Mouse (Mus musculus): ENCODE measurements around the gene Ndrg3. TPM values are rescaled to one million over a fixed set of nuclear protein-coding genes. Genes with fewer than 3 reads are reported as not detected.

Gene Ndrg3
- polyA plus RNA-seq, 1 experiment from 2014 or later = 57.9 TPM

DNA sequence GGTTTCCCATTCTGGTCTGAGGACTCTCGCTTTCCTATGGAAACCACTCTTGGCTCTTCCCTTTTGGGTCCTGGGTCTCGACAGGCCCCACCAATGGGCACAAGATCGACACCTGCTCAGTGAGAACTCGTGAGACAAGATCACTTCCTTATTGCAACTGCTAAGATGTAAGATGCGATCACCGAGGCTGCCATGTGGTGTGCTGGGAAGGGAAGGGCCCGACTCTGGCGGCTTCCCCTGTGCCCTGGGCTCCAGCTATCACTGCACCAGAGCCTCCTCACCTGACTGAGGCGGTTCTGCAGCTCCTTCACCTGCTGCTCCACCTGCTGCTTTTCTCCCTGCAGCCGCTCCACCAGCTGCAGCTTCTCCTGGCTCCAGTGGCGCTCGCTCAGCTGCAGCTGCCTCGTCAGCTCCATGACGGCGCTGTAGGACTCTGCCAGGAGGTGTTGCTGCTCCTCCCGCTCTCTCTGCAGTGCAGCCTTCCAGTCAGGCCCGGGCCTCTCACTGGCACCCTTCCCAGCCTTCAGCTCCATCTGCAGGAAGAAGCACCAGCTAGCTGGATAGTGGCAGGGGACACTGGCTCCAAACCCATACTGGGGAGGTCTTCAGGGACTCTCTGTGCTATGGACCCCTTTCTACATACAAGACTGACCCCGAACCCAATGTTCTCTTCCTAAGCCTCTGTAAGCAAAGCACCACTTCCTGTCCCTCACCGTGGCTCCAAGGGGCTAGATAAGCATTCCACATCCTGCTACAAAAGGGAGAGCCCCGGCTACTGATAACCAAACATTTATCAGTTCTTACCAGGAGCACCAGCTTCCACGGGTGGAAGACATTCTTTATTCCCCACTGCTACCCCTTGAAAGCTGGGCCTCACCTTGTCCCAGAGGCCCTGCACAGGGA lies 35.5 kb upstream of the Ndrg3 start:
- H3K27me3 ChIP-seq (ENCODE audit: insufficient read depth, low read length) = no peaks in the 10 kb centered on the region
- ATAC-seq (ENCODE audit: low FRiP score, low TSS enrichment) = no peak

DNA sequence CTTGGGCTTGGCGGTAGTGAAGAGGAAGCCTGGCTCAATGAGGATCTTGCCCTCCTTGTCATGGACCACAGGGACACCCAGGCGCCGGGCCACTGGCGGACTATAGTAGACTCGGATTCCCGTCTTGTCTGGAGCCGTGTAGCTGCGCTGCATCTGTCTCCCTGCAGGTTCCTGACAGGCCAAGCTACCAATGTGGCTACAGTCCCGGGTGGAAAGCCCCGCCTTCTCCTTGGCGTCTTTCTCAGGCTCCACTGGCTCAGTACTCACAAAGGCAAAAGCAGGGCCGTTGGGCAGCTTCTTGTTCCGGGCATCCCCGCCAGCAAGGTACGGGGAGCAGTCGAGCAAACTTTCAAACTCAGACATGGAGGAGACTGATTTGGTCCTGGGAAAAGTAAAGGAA lies 29.3 kb upstream of the Ndrg3 start:
- no peak overlapping the region for H3K9ac ChIP-seq (replicated peaks; ENCODE audit: low read length)
- H3K4me1 ChIP-seq (ENCODE audit: insufficient read depth, low read length) = no peaks in the 10 kb centered on the region
- H3K4me2 ChIP-seq (replicated peaks; ENCODE audit: low read depth, low read length) = no peak overlapping the region
- WGBS = 88% methylated on average over 16 of the region's 16 CpGs
- H3K27ac ChIP-seq (ENCODE audit: low read length) = no peak overlapping the region
- H3K36me3 ChIP-seq (ENCODE audit: insufficient read depth, low read length) = peaks cover 92% of the 10 kb centered on the region
- no peaks in the 10 kb centered on the region for H3K27me3 ChIP-seq (ENCODE audit: insufficient read depth, low read length)
- no peak overlapping the region for H3K4me3 ChIP-seq (ENCODE audit: low read length)
- H3K9me3 ChIP-seq (ENCODE audit: low read length) = peaks cover 12% of the 10 kb centered on the region
- ATAC-seq (ENCODE audit: low FRiP score, low TSS enrichment) = no peak

More for the DNA sequence above, 35.5 kb upstream of the Ndrg3 start:
- H3K4me2 ChIP-seq (replicated peaks; ENCODE audit: low read depth, low read length) = no peak overlapping the region
- H3K27ac ChIP-seq (ENCODE audit: low read length) = no peak overlapping the region
- no peaks in the 10 kb centered on the region for H3K4me1 ChIP-seq (ENCODE audit: insufficient read depth, low read length)
- H3K9ac ChIP-seq (replicated peaks; ENCODE audit: low read length) = no peak overlapping the region
- peaks cover 15% of the 10 kb centered on the region for H3K9me3 ChIP-seq (ENCODE audit: low read length)
- no peak overlapping the region for H3K4me3 ChIP-seq (ENCODE audit: low read length)
- peaks cover 92% of the 10 kb centered on the region for H3K36me3 ChIP-seq (ENCODE audit: insufficient read depth, low read length)
- 90% methylated on average over 21 of the region's 21 CpGs for WGBS

DNA sequence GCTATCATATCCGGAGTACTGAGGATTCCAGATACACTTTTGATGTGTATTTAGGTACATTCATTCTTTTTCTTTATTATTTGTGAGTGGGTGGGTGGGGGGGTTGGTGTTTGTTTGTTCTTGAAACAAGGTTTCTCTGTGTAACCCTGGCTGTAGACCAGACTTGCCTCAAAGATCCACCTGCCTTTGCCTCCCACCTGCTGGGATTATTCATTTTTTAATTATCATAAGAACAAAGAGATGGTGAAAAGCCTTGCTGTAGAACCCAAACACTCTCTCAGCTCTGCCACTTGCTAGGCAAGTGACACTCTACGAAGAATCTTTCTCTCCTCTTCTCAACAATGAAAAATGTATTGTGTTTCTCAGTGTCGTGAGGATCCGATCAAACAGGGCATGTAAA lies 27.4 kb upstream of the Ndrg3 start:
- Histone ChIP-seq H3K4me3 (ENCODE audit: low read length) (no peak overlapping the region), H3K4me2 (replicated peaks; ENCODE audit: low read depth, low read length) (no peak overlapping the region), H3K36me3 (ENCODE audit: insufficient read depth, low read length) (peaks cover 78% of the 10 kb centered on the region), H3K9me3 (ENCODE audit: low read length) (no peaks in the 10 kb centered on the region), H3K4me1 (ENCODE audit: insufficient read depth, low read length) (no peaks in the 10 kb centered on the region), H3K27me3 (ENCODE audit: insufficient read depth, low read length) (no peaks in the 10 kb centered on the region), H3K27ac (ENCODE audit: low read length) (no peak overlapping the region), H3K9ac (replicated peaks; ENCODE audit: low read length) (no peak overlapping the region)
- 92% methylated on average over 4 of the region's 4 CpGs for WGBS
- no peak for ATAC-seq (ENCODE audit: low FRiP score, low TSS enrichment)

DNA sequence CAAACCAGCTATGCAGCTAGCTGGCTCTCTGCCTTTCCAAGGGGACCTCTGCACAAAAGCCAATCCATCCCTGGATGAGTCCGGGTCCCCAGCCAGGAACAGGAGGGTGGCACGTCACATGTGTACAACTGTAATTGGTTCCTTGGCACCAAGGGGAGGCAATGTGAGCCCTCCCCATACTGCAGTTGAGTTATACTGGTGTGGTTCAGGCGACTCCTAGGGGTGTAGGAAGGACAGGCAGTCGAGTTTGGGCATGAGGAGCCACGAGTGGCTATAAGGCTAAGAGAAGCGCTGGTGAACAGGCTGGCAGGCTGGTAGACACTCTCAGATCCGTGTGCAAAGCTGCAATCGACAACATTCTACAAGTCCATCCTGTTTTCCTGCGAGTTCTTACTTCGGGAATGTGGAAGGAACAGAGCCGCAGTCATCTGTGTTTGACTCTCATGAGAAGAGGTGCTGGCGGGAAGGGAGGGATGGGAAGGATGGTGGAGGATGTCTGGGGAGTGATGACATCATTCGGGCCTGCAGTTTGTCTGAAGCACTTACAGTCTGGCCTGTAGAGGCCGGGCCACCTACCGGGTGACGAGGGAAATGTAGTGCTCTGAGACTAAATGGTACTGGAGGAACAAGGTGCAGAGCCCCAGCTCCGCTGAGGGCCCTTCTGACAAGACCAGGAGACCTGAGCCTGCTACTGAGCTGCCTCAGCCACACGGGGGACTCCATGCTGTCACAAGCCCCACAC lies 24.8 kb upstream of the Ndrg3 start:
- Histone ChIP-seq H3K4me3 (ENCODE audit: low read length) (no peak overlapping the region), H3K9ac (replicated peaks; ENCODE audit: low read length) (no peak overlapping the region), H3K27me3 (ENCODE audit: insufficient read depth, low read length) (no peaks in the 10 kb centered on the region), H3K27ac (ENCODE audit: low read length) (no peak overlapping the region), H3K9me3 (ENCODE audit: low read length) (no peaks in the 10 kb centered on the region), H3K4me2 (replicated peaks; ENCODE audit: low read depth, low read length) (no peak overlapping the region), H3K36me3 (ENCODE audit: insufficient read depth, low read length) (peaks cover 54% of the 10 kb centered on the region), H3K4me1 (ENCODE audit: insufficient read depth, low read length) (no peaks in the 10 kb centered on the region; the same call in 1 of the 2 replicates)
- ATAC-seq (ENCODE audit: low FRiP score, low TSS enrichment) = no peak
- 84% methylated on average over 18 of the region's 18 CpGs for WGBS

DNA sequence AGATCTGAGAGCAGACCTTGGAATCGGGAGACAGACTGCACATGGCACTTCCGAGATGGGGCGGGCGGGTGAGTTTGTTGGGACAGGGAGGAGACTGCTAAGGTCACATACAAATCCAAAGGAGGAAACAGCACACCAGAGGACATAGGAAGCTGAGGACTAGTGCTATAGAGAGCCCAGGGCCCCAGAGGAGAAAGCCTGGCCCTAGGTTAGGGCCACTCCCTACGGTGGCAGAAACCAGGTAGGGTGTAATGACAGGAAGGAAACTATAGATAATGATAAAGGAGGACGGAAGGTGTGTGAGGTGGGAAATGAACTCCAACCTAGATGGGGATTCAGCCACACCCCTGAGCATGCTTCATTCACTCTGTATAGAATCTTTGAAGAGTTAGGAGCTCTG lies 20.5 kb upstream of the Ndrg3 start:
- Histone ChIP-seq H3K27me3 (ENCODE audit: insufficient read depth, low read length) (no peaks in the 10 kb centered on the region), H3K27ac (ENCODE audit: low read length) (no peak overlapping the region), H3K4me2 (replicated peaks; ENCODE audit: low read depth, low read length) (no peak overlapping the region), H3K9me3 (ENCODE audit: low read length) (no peaks in the 10 kb centered on the region), H3K9ac (replicated peaks; ENCODE audit: low read length) (no peak overlapping the region), H3K36me3 (ENCODE audit: insufficient read depth, low read length) (peaks cover 15% of the 10 kb centered on the region), H3K4me1 (ENCODE audit: insufficient read depth, low read length) (peaks cover 8% of the 10 kb centered on the region), H3K4me3 (ENCODE audit: low read length) (no peak overlapping the region)
- no peak for ATAC-seq (ENCODE audit: low FRiP score, low TSS enrichment)
- 84% methylated on average over 6 of the region's 6 CpGs for WGBS

DNA sequence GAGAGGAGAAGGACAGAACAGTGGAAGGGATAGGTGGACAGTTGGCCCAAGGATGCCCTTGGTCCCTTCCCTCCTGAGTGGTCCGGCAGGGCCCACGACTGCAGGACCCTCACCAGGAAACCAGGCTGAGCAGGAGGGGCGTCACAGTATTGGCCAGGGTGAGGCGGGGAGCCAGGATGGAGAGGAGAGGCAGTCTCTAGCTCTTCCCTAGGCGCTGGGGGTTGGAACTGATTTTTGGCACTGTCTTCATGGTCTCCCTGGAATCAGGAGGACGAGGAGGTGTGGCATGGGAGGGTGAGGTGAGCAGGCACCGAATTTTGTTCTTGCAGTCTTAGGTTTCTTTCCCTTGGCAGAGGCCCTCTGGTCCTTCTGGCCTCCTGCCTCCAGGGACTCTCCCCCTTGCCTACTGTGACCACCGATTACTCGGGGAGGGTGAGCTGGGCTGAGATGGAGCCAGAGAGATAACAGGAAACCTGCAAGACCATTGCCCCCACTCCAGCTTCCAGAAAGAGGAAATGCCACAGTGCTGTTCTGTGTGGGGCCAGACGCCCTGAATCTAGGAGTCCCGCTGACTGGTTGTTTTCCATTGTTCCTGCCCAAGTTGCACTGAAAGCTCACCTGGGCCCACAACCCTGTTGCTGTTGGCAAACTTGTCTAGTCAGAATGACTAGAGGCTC lies 18.9 kb upstream of the Ndrg3 start:
- Histone ChIP-seq H3K27me3 (ENCODE audit: insufficient read depth, low read length) (no peaks in the 10 kb centered on the region), H3K27ac (ENCODE audit: low read length) (0 out of 2 replicates have a peak overlapping the region, but pooled peaks have one; percentile 43), H3K36me3 (ENCODE audit: insufficient read depth, low read length) (0 out of 2 replicates have a peak, but pooled peaks cover 2% of the 10 kb centered on the region), H3K9me3 (ENCODE audit: low read length) (no peaks in the 10 kb centered on the region), H3K4me3 (ENCODE audit: low read length) (no peak overlapping the region), H3K4me2 (replicated peaks; ENCODE audit: low read depth, low read length) (no peak overlapping the region), H3K9ac (replicated peaks; ENCODE audit: low read length) (peak overlapping the region; percentile 40; the same call in 1 of the 2 replicates), H3K4me1 (ENCODE audit: insufficient read depth, low read length) (peaks cover 17% of the 10 kb centered on the region)
- ATAC-seq (ENCODE audit: low FRiP score, low TSS enrichment) = no peak; the same call in 1 of the 2 replicates
- WGBS = 41% methylated on average over 11 of the region's 11 CpGs

DNA sequence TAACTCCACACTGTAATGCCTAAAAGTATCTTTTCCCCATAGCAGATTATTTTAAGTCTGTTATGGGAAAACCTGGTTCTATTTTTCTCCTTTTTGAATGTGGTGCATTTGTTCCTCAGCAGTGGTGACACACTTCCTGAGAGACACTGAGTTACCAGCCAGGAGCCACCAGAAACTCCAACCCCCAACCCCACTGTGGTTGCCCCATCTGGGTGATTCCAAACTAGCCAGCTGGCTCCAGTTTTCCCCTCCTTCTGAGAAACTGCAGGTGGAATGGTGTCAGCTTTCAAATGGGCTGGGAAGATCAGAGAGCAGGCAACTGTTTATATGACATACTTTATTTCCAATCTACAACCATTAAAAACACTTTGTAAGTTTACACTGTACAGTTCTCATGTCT lies 18.3 kb upstream of the Ndrg3 start:
- H3K4me1 ChIP-seq (ENCODE audit: insufficient read depth, low read length) = peaks cover 18% of the 10 kb centered on the region
- H3K27me3 ChIP-seq (ENCODE audit: insufficient read depth, low read length) = no peaks in the 10 kb centered on the region
- no peak for ATAC-seq (ENCODE audit: low FRiP score, low TSS enrichment)
- no peak overlapping the region for H3K4me2 ChIP-seq (replicated peaks; ENCODE audit: low read depth, low read length)
- H3K9ac ChIP-seq (replicated peaks; ENCODE audit: low read length) = peak overlapping the region; percentile 40; the same call in 1 of the 2 replicates
- H3K9me3 ChIP-seq (ENCODE audit: low read length) = no peaks in the 10 kb centered on the region
- H3K4me3 ChIP-seq (ENCODE audit: low read length) = no peak overlapping the region
- no peak overlapping the region for H3K27ac ChIP-seq (ENCODE audit: low read length)
- no peaks in the 10 kb centered on the region; the same call in 1 of the 2 replicates for H3K36me3 ChIP-seq (ENCODE audit: insufficient read depth, low read length)

DNA sequence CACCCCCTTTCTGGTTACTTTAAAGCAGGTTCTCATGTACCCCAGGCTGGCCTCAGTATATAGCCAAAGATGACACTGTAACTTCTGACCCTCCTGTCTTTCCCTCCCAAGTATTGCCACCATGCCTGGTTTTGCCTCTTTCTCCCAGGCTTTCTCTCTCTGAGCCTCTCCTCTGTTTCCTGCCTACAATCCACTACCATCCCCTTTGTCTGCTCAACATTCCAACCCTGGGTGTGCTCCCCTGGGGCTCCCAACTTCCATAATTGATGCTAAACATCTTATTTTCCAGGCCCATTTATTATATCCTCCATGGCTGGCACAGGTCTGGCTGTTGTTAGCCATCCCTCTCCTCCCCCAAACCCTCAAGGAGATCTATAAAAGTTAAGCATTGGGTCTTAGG lies 16.7 kb upstream of the Ndrg3 start:
- no peak overlapping the region for H3K4me2 ChIP-seq (replicated peaks; ENCODE audit: low read depth, low read length)
- H3K9ac ChIP-seq (replicated peaks; ENCODE audit: low read length) = no peak overlapping the region
- peaks cover 12% of the 10 kb centered on the region; the same call in 1 of the 2 replicates for H3K36me3 ChIP-seq (ENCODE audit: insufficient read depth, low read length)
- no peak overlapping the region for H3K27ac ChIP-seq (ENCODE audit: low read length)
- H3K9me3 ChIP-seq (ENCODE audit: low read length) = no peaks in the 10 kb centered on the region
- peaks cover 18% of the 10 kb centered on the region for H3K4me1 ChIP-seq (ENCODE audit: insufficient read depth, low read length)
- H3K4me3 ChIP-seq (ENCODE audit: low read length) = no peak overlapping the region
- no peak for ATAC-seq (ENCODE audit: low FRiP score, low TSS enrichment)
- no peaks in the 10 kb centered on the region for H3K27me3 ChIP-seq (ENCODE audit: insufficient read depth, low read length)

DNA sequence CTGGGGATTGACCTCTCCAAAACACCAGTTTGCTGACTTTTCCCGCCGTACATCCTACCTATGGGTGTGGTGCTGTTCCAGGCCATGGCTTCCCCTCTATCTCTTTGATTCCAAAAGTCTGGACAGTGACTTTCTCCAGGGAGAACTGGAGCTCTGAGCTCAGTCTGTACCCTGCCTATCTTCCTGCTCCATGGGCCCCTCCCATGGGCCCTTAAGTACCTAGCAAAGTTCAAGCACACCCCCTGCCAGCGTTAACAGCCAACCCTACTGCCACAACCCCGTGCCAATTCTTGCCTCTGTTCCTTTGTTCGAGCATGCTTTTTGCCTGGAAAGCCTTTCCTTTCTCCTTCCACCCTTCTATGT lies 15.4 kb upstream of the Ndrg3 start:
- Histone ChIP-seq H3K9ac (replicated peaks; ENCODE audit: low read length) (peak overlapping the region; percentile 92), H3K4me1 (ENCODE audit: insufficient read depth, low read length) (peaks cover 18% of the 10 kb centered on the region), H3K36me3 (ENCODE audit: insufficient read depth, low read length) (peaks cover 12% of the 10 kb centered on the region; the same call in 1 of the 2 replicates), H3K27ac (ENCODE audit: low read length) (peak overlapping the region; percentile 79), H3K4me2 (replicated peaks; ENCODE audit: low read depth, low read length) (peak overlapping the region; percentile 78), H3K27me3 (ENCODE audit: insufficient read depth, low read length) (no peaks in the 10 kb centered on the region), H3K9me3 (ENCODE audit: low read length) (no peaks in the 10 kb centered on the region), H3K4me3 (ENCODE audit: low read length) (peak overlapping the region; percentile 94)
- ATAC-seq (ENCODE audit: low FRiP score, low TSS enrichment) = peak; percentile 42; the same call in 1 of the 2 replicates
- WGBS = 32% methylated on average over 5 of the region's 5 CpGs

Data from kidney, embryonic 16.5 days (tissue).